In genomic region chr4:45279292-45279691, GRCm38 (mm10) we compare ENCODE assay signal across 12 mouse cellular contexts. TPM values are rescaled to one million over a fixed set of nuclear protein-coding genes. Genes with fewer than 3 reads are reported as not detected.
A peak's percentile ranks its signal among the peaks of the same experiment; 100 is the strongest.
DNase-seq lines count a peak whose midpoint lies in the region; ATAC-seq and TF ChIP-seq lines count a peak whose summit lies in the region.
"Had no signal": no experiment of that assay in that cellular context is flagged by ENCODE, and none has a peak within 500 bp of the region (broad histone marks: within the 10 kb centered on the region; RNA-seq: fewer than 3 reads in every experiment).

No protein-coding gene starts in this region.

- H3K27ac ChIP-seq in kidney, adult 2 months (ENCODE audit: insufficient read depth, low read depth, low read length): no peak overlapping the region
- H3K27ac ChIP-seq: macrophage had no signal

- H3K4me3 ChIP-seq in kidney, adult 2 months (ENCODE audit: insufficient read depth, low read depth, low read length): no peak overlapping the region

- H3K4me1 ChIP-seq in kidney, adult 2 months (ENCODE audit: control insufficient read depth, insufficient read depth, low read length): no peaks in the 10 kb centered on the region

- H3K36me3 ChIP-seq in kidney, adult 2 months (ENCODE audit: control insufficient read depth, insufficient read depth, low read length): no peaks in the 10 kb centered on the region

- no peak for TF ChIP-seq CTCF in kidney, adult 2 months (conservative IDR thresholded peaks at IDR 0.05; ENCODE audit: insufficient read depth, insufficient read length, low read depth, low read length)

- DNase-seq in kidney, postnatal 10 days: peak; percentile 27
- DNase-seq in kidney, adult 2 months: no peak
- DNase-seq in 3134 (ENCODE audit: extremely low read depth, insufficient read length, low spot score) (peak; percentile 28), 3T3-L1 (ENCODE audit: low read depth, low spot score) (peak; percentile 27)
- no peak for DNase-seq in frontal cortex, postnatal 36 days (ENCODE audit: low spot score in 2 of 2)
- DNase-seq in spleen, postnatal 14 days (ENCODE audit: low spot score in 2 of 2): no peak
- DNase-seq: cerebellum, postnatal 25 days; kidney, postnatal 14 days; right cerebral cortex, postnatal 4 days had no signal

- TF ChIP-seq POLR2A in kidney, adult 2 months (IDR thresholded peaks at IDR 0.05; ENCODE audit: low read depth, low read length): no peak

- H3K27me3 ChIP-seq in kidney, adult 2 months (replicated peaks; ENCODE audit: control insufficient read depth, insufficient read depth, low read length): no peaks in the 10 kb centered on the region

- 63% methylated on average over 8 of the region's 8 CpGs for WGBS in kidney, adult 2 months

- ATAC-seq in megakaryocyte progenitor cell, adult 5-6 weeks (replicated peaks; ENCODE audit: poor library complexity): peak; percentile 61
- ATAC-seq: forebrain, embryonic 16.5 days had no signal

RNA-seq across cellular contexts. Expression of gene Trmt10b, which starts 17.6 kb away (rescaled TPM):
- polyA plus RNA-seq in kidney, adult 2 months (2012; rRNA removed): 3.2 and 3.9 TPM in 2 replicates
- 17.3 TPM in 2 replicates for total RNA-seq in megakaryocyte progenitor cell, adult 5-6 weeks (2015)
- 21.9 and 25.7 TPM in 2 replicates for total RNA-seq in megakaryocyte progenitor cell, adult 5-6 weeks (2017)

Comparison
In these comparisons a context has a peak if more than half of its experiments do, and no peak if none do; other contexts are left out.
1. DNase-seq: peak in kidney, postnatal 10 days (single experiment), 3134 (single experiment) and 3T3-L1 (single experiment); none in kidney, adult 2 months (single experiment), frontal cortex, postnatal 36 days (0 of 2) and spleen, postnatal 14 days (0 of 2).